Mouse (Mus musculus) stomach, adult 2 months (tissue): ENCODE measurements around the gene Olfr1193. TPM values are rescaled to one million over a fixed set of nuclear protein-coding genes. Genes with fewer than 3 reads are reported as not detected.

Experiments used
- polyA plus RNA-seq: library from polyadenylated mRNA; depleted of rRNA; stranded (reverse); fragments of >200 nt; gene quantifications from 2 replicates; pipeline ENCODE4 v1.2.3, GENCODE M21; 2012; rRNA removed

Gene Olfr1193
- polyA plus RNA-seq: not detected in 2 replicates

GRCm38 (mm10) chr2:88675328-88675727, at the start of gene Olfr1193:
Gene Olfr1193, plus strand, starts transcription at chr2:88675628.

GRCm38 (mm10) chr2:88640242-88640641, 35.2 kb upstream of the Olfr1193 start, which contains the start of gene Olfr1191-ps1:
Gene Olfr1191-ps1, plus strand, starts transcription at chr2:88640542.

GRCm38 (mm10) chr2:88648209-88648608, 27.2 kb upstream of the Olfr1193 start, which contains the start of gene Olfr1192-ps1:
Gene Olfr1192-ps1, plus strand, starts transcription at chr2:88648509.

GRCm38 (mm10) chr2:88689087-88689486, 13.7 kb downstream of the Olfr1193 start, which contains the start of gene Olfr1195:
Gene Olfr1195, minus strand, starts transcription at chr2:88689187.

GRCm38 (mm10) chr2:88704497-88704896, 29.1 kb downstream of the Olfr1193 start, which contains the start of gene Olfr1196:
Gene Olfr1196, minus strand, starts transcription at chr2:88704597.

Other genes with a start within 250 kb of the Olfr1193 start
- gene Olfr1181, start 249.5 kb upstream of the Olfr1193 start, polyA plus RNA-seq: not detected in 2 replicates
- not detected in 2 replicates for gene Gm13757, start 226.5 kb upstream of the Olfr1193 start, polyA plus RNA-seq
- gene Olfr1183, start 220.8 kb upstream of the Olfr1193 start, polyA plus RNA-seq: not detected in 2 replicates
- gene Olfr1184, start 192.0 kb upstream of the Olfr1193 start, polyA plus RNA-seq: not detected in 2 replicates
- not detected in 2 replicates for gene Olfr1185-ps1, start 182.3 kb upstream of the Olfr1193 start, polyA plus RNA-seq
- gene Olfr1186, start 157.1 kb upstream of the Olfr1193 start, polyA plus RNA-seq: not detected in 2 replicates
- not detected in 2 replicates for gene Olfr1188, start 118.7 kb upstream of the Olfr1193 start, polyA plus RNA-seq
- not detected in 2 replicates for gene Olfr1189, start 89.2 kb upstream of the Olfr1193 start, polyA plus RNA-seq
- gene Olfr1191-ps1, start 35.1 kb upstream of the Olfr1193 start, polyA plus RNA-seq: not detected in 2 replicates
- not detected in 2 replicates for gene Olfr1192-ps1, start 27.1 kb upstream of the Olfr1193 start, polyA plus RNA-seq
- not detected in 2 replicates for gene Olfr1195, start 13.6 kb downstream of the Olfr1193 start, polyA plus RNA-seq
- gene Olfr1196, start 29.0 kb downstream of the Olfr1193 start, polyA plus RNA-seq: not detected in 2 replicates
- gene Olfr1197, start 56.7 kb downstream of the Olfr1193 start, polyA plus RNA-seq: not detected in 2 replicates
- not detected in 2 replicates for gene Olfr1198, start 75.7 kb downstream of the Olfr1193 start, polyA plus RNA-seq
- gene Olfr1199, start 84.8 kb downstream of the Olfr1193 start, polyA plus RNA-seq: not detected in 2 replicates
- not detected in 2 replicates for gene Olfr1200, start 94.9 kb downstream of the Olfr1193 start, polyA plus RNA-seq
- not detected in 2 replicates for gene Olfr1201, start 117.4 kb downstream of the Olfr1193 start, polyA plus RNA-seq
- gene Olfr1202, start 138.9 kb downstream of the Olfr1193 start, polyA plus RNA-seq: not detected in 2 replicates
- gene Olfr1205, start 154.1 kb downstream of the Olfr1193 start, polyA plus RNA-seq: not detected in 2 replicates
- not detected in 2 replicates for gene Olfr1204, start 173.7 kb downstream of the Olfr1193 start, polyA plus RNA-seq
- gene Olfr1206, start 187.6 kb downstream of the Olfr1193 start, polyA plus RNA-seq: not detected in 2 replicates
- not detected in 2 replicates for gene Olfr1208, start 226.7 kb downstream of the Olfr1193 start, polyA plus RNA-seq
- not detected in 2 replicates for gene Olfr1209, start 239.5 kb downstream of the Olfr1193 start, polyA plus RNA-seq